Comparison of ENCODE assay signal across 16 mouse cellular contexts in genomic region chr4:94397284-94397683, GRCm38 (mm10).
"Had no signal": no experiment of that assay in that cellular context is flagged by ENCODE, and none has a peak within 500 bp of the region (broad histone marks: within the 10 kb centered on the region; RNA-seq: fewer than 3 reads in every experiment).

No protein-coding gene starts in this region.

- DNase-seq: retina, postnatal 1 day; right cerebral cortex, adult 18-20 months; right cerebral cortex, postnatal 14 days; right cerebral cortex, postnatal 25 days; right cerebral cortex, postnatal 4 days; spleen, adult 18-20 months; thymus, adult 18-20 months; thymus, adult 2 months; thymus, postnatal 14 days; thymus, postnatal 25 days; thymus, postnatal 36 days; thymus, postnatal 4 days had no signal

- H3K27me3 ChIP-seq: neural tube, embryonic 13.5 days; neural tube, embryonic 15.5 days; stomach, embryonic 15.5 days had no signal

- H3K36me3 ChIP-seq: neural tube, embryonic 13.5 days; neural tube, embryonic 15.5 days; stomach, embryonic 15.5 days had no signal

- H3K4me1 ChIP-seq: neural tube, embryonic 13.5 days; neural tube, embryonic 15.5 days; stomach, embryonic 15.5 days had no signal

- H3K4me3 ChIP-seq: neural tube, embryonic 13.5 days; neural tube, embryonic 15.5 days; stomach, embryonic 15.5 days had no signal

- H3K27ac ChIP-seq: neural tube, embryonic 13.5 days; neural tube, embryonic 15.5 days; stomach, embryonic 15.5 days; stomach, postnatal 0 days had no signal

- H3K9ac ChIP-seq: neural tube, embryonic 13.5 days; neural tube, embryonic 15.5 days; stomach, embryonic 15.5 days had no signal
